Mouse (Mus musculus) hindbrain, embryonic 14.5 days (tissue): Measurements from ENCODE around the gene Vmn1r214. TPM values are rescaled to one million over a fixed set of nuclear protein-coding genes. Genes with fewer than 3 reads are reported as not detected.

Experiments
- ATAC-seq: fragments of 200-750 bp; cut with Nextera tagmentation; 2 replicates; pipeline ENCODE4 v1.8.0; 2017; ENCODE audit warnings: moderate number of reproducible peaks, mild to moderate bottlenecking, moderate TSS enrichment, moderate library complexity; ENCODE audit not compliant: low FRiP score
- DNase-seq: peaks from one replicate; pipeline ENCODE4 v3.0.0-alpha.2; 2015; ENCODE audit warnings: low spot score
- H3K27ac ChIP-seq: fragments of 300-500 bp; sonication (generic); 2 replicates; pipeline ENCODE4 v1.5.1; 2014; ENCODE audit warnings: mild to moderate bottlenecking, moderate library complexity
- H3K27me3 ChIP-seq: fragments of 300-500 bp; sonication (generic); 2 replicates; pipeline ENCODE4 v1.6.1; 2014; ENCODE audit warnings: mild to moderate bottlenecking, low read length, mixed read lengths; ENCODE audit not compliant: control insufficient read depth, insufficient read depth
- H3K36me3 ChIP-seq: fragments of 300-500 bp; sonication (generic); replicated peaks from 2 replicates; pipeline ENCODE4 v1.6.1; 2014; ENCODE audit not compliant: control insufficient read depth, insufficient read depth
- H3K4me1 ChIP-seq: fragments of 300-500 bp; sonication (generic); replicated peaks from 2 replicates; pipeline ENCODE4 v1.6.1; 2014; ENCODE audit warnings: antibody characterized with exemption, low read length, mixed read lengths; ENCODE audit not compliant: control insufficient read depth, insufficient read depth
- H3K4me2 ChIP-seq: fragments of 300-500 bp; sonication (generic); replicated peaks from 2 replicates; pipeline ENCODE4 v1.6.1; 2014; ENCODE audit warnings: mild to moderate bottlenecking, moderate library complexity
- H3K4me3 ChIP-seq: fragments of 300-500 bp; sonication (generic); replicated peaks from 2 replicates; pipeline ENCODE4 v1.5.1; 2014; ENCODE audit warnings: mild to moderate bottlenecking, low read length
- H3K9ac ChIP-seq: fragments of 300-500 bp; sonication (generic); 2 replicates; pipeline ENCODE4 v1.6.1; 2014
- H3K9me3 ChIP-seq: fragments of 300-500 bp; sonication (generic); 2 replicates; pipeline ENCODE4 v1.6.1; 2016; ENCODE audit warnings: low read length; ENCODE audit not compliant: control insufficient read depth
- WGBS: fragments of 180-500 bp; shearing (Covaris S2); extraction: QIAGEN DNeasy Blood & Tissue Kit; methylation state at CpG from one replicate; pipeline ENCODE4 v1.1.7; 2014; 5-methylcytosine and 5-hydroxymethylcytosine counted together
- polyA plus RNA-seq: library from polyadenylated mRNA; unstranded; fragments of >200 nt; fragmentation: Nextera tagmentation; extraction: Ambion mirVana; gene quantifications from 2 replicates; pipeline ENCODE4 v1.2.1, GENCODE M21; 2014

The Vmn1r214 gene
- polyA plus RNA-seq, 1 experiment from 2014 or later: not detected

GRCm38 (mm10) chr13:23069312-23069711 is 39.1 kb downstream of the Vmn1r214 start:
- DNase-seq: no peak
- 98% methylated on average over 2 of the region's 2 CpGs for WGBS
- no peak for ATAC-seq

More at GRCm38 (mm10) chr13:23069312-23069711, 39.1 kb downstream of the Vmn1r214 start:
- Histone ChIP-seq H3K27me3 (no peaks in the 10 kb centered on the region), H3K4me1 (no peaks in the 10 kb centered on the region), H3K9me3 (no peaks in the 10 kb centered on the region), H3K36me3 (no peaks in the 10 kb centered on the region), H3K27ac (no peak overlapping the region), H3K9ac (no peak overlapping the region), H3K4me3 (no peak overlapping the region), H3K4me2 (no peak overlapping the region)

Other genes with a start within 250 kb of the Vmn1r214 start
- not detected in 2 replicates for gene Vmn1r209, start 220.7 kb upstream of the Vmn1r214 start, polyA plus RNA-seq
- not detected in 2 replicates for gene Vmn1r210, start 199.1 kb upstream of the Vmn1r214 start, polyA plus RNA-seq
- not detected in 2 replicates for gene Vmn1r211, start 172.9 kb upstream of the Vmn1r214 start, polyA plus RNA-seq
- gene Vmn1r212, start 146.2 kb upstream of the Vmn1r214 start, polyA plus RNA-seq: not detected in 2 replicates
- not detected in 2 replicates for gene Vmn1r213, start 22.8 kb upstream of the Vmn1r214 start, polyA plus RNA-seq
- not detected in 2 replicates for gene Vmn1r215, start 37.6 kb downstream of the Vmn1r214 start, polyA plus RNA-seq
- not detected in 2 replicates for gene Vmn1r217, start 87.8 kb downstream of the Vmn1r214 start, polyA plus RNA-seq
- gene Vmn1r218, start 102.7 kb downstream of the Vmn1r214 start, polyA plus RNA-seq: not detected in 2 replicates
- not detected in 2 replicates for gene Vmn1r219, start 128.9 kb downstream of the Vmn1r214 start, polyA plus RNA-seq
- not detected in 2 replicates for gene Vmn1r220, start 157.6 kb downstream of the Vmn1r214 start, polyA plus RNA-seq
- gene Vmn1r221, start 183.7 kb downstream of the Vmn1r214 start, polyA plus RNA-seq: not detected in 2 replicates
- not detected in 2 replicates for gene Vmn1r222, start 205.5 kb downstream of the Vmn1r214 start, polyA plus RNA-seq
- gene Vmn1r223, start 216.7 kb downstream of the Vmn1r214 start, polyA plus RNA-seq: not detected in 2 replicates